Mouse (Mus musculus) c-Kit-positive CD71-positive TER-119-positive erythroid progenitor cells, embryonic 14.5 days (primary cell): ENCODE results near the gene Arhgap32.

Experiments used
- DNase-seq: peaks from one replicate; pipeline ENCODE4 v3.0.0-alpha.2; 2013; ENCODE audit warnings: low spot score

Arhgap32 gene

GRCm38 (mm10) chr9:32250486-32250885, 134.6 kb downstream of the Arhgap32 start:
- no peak for DNase-seq

- DNase-seq = no peak
Measured at GRCm38 (mm10) chr9:32253721-32254120, 137.8 kb downstream of the Arhgap32 start.

- no peak for DNase-seq
Measured at GRCm38 (mm10) chr9:32257365-32257764, 141.4 kb downstream of the Arhgap32 start.

- no peak for DNase-seq
Measured at GRCm38 (mm10) chr9:32257882-32258281, 141.9 kb downstream of the Arhgap32 start.

- peak; percentile 50 for DNase-seq
Measured at GRCm38 (mm10) chr9:32271896-32272444, 156.0 kb downstream of the Arhgap32 start.

- DNase-seq = no peak
Measured at GRCm38 (mm10) chr9:32278052-32278451, 162.1 kb downstream of the Arhgap32 start.

- no peak for DNase-seq
Measured at GRCm38 (mm10) chr9:32279789-32280188, 163.9 kb downstream of the Arhgap32 start.

- DNase-seq = peak; percentile 33
Measured at GRCm38 (mm10) chr9:32280456-32280855, 164.5 kb downstream of the Arhgap32 start.

GRCm38 (mm10) chr9:32283591-32283990, 167.7 kb downstream of the Arhgap32 start:
- no peak for DNase-seq

- no peak for DNase-seq
Measured at GRCm38 (mm10) chr9:32291618-32292017, 175.7 kb downstream of the Arhgap32 start.

- DNase-seq = no peak
Measured at GRCm38 (mm10) chr9:32292686-32293085, 176.8 kb downstream of the Arhgap32 start.

GRCm38 (mm10) chr9:32295061-32295800, 179.3 kb downstream of the Arhgap32 start:
- DNase-seq = no peak

- DNase-seq = no peak
Measured at GRCm38 (mm10) chr9:32302501-32303150, 186.7 kb downstream of the Arhgap32 start.

GRCm38 (mm10) chr9:32311786-32312185, 195.8 kb downstream of the Arhgap32 start:
- DNase-seq = no peak

GRCm38 (mm10) chr9:32312208-32312607, 196.3 kb downstream of the Arhgap32 start:
- no peak for DNase-seq

- no peak for DNase-seq
Measured at GRCm38 (mm10) chr9:32314071-32314470, 198.1 kb downstream of the Arhgap32 start.

GRCm38 (mm10) chr9:32315999-32316398, 200.1 kb downstream of the Arhgap32 start:
- DNase-seq = no peak
